Mouse (Mus musculus): ENCODE results near the gene Fkbp2. TPM values are rescaled to one million over a fixed set of nuclear protein-coding genes. Genes with fewer than 3 reads are reported as not detected.
A peak's percentile ranks its signal among the peaks of the same experiment; 100 is the strongest.

Gene Fkbp2
- 147 and 160 TPM in 2 replicates for polyA plus RNA-seq (2015; fragmentation: Nextera tagmentation; extraction: Ambion mirVana)

DNA sequence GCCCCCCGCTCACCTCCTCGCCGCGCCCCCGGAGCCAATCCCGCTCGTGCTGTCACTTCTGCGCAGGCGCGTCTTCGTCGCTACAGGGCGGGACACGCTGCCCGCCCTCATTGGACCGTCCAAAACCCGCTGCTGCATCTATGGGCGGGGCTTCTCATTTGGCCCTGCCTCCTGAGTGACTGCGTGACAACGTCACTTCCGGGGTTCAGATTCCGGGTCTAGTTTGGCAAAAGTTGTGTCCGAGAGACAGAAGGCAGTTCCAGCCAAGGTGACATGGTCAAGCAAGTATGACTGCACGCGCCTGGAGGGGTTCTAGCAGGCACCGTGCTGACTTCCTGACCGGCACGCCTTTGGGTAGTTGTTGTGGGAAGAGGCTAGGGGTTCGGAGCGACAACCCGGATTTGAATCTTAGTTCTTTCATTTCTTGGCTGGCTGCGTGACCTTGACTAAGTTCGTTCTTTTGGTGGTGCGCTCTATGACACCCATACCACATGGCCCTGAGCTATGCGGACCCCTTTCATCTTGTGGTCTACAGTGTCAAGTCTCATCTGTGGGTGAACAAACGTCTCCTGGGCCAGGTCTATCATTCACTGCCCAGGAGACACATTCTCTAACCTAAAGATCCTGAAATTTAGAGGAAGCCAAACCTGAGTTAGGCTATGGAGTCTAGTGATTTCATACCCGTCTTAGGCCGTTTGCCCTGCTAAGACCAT is at the start of gene Fkbp2:
TSS of gene Fkbp2 (minus strand) at position 121 of the 713 bp plus-strand sequence.
- Histone ChIP-seq H3K4me3 (peak within 1 kb of the TSS; percentile 70), H3K4me1 (replicated peaks) (peaks cover 47% of the 10 kb centered on the region), H3K27me3 (no peaks in the 10 kb centered on the region), H3K27ac (replicated peaks) (peak within 1 kb of the TSS; percentile 97), H3K36me3 (peaks cover 13% of the 10 kb centered on the region; the same call in 1 of the 2 replicates), H3K4me2 (peak within 1 kb of the TSS; percentile 87), H3K9me3 (no peaks in the 10 kb centered on the region), H3K9ac (peak within 1 kb of the TSS; percentile 78)
- ATAC-seq (ENCODE audit: low FRiP score, low read depth): peak; percentile 88
- 3% methylated on average over 38 of the region's 38 CpGs for WGBS

DNA sequence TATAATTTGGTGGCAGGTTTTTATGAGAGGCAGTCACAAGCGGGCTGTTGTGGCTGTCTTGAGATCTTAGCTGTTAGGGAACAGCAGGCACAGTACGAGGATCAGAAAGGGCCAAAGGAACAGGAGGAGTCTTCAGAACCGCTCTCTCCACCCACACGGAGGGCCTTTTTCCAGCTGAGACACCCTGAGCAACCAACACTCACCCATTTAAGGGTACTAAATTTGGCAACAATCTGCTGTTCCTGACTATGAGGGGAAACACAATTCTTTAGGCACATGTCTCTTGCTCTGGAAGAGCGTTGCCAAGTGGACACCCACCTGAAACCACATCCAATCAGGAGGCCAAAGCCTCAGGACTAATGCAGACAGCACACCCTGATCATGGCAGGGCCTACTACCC is 49.2 kb upstream of the Fkbp2 start:
- WGBS: 95% methylated on average over 5 of the region's 5 CpGs
- Histone ChIP-seq H3K36me3 (peaks cover 94% of the 10 kb centered on the region), H3K27ac (replicated peaks) (no peak overlapping the region), H3K4me3 (no peak overlapping the region), H3K4me1 (replicated peaks) (no peaks in the 10 kb centered on the region), H3K4me2 (no peak overlapping the region), H3K9me3 (no peaks in the 10 kb centered on the region), H3K27me3 (no peaks in the 10 kb centered on the region), H3K9ac (no peak overlapping the region)
- no peak for ATAC-seq (ENCODE audit: low FRiP score, low read depth)

GRCm38 (mm10) chr19:7020224-7020641 is 39.9 kb upstream of the Fkbp2 start:
- 0 out of 2 replicates have a peak overlapping the region, but pooled peaks have one; percentile 11 for H3K27ac ChIP-seq (replicated peaks)
- WGBS: 51% methylated on average over 3 of the region's 3 CpGs
- H3K9ac ChIP-seq: no peak overlapping the region
- no peaks in the 10 kb centered on the region for H3K27me3 ChIP-seq
- H3K9me3 ChIP-seq: no peaks in the 10 kb centered on the region
- no peak overlapping the region for H3K4me3 ChIP-seq
- peak; percentile 19; the same call in 1 of the 2 replicates for ATAC-seq (ENCODE audit: low FRiP score, low read depth)
- H3K36me3 ChIP-seq: peaks cover 60% of the 10 kb centered on the region
- H3K4me1 ChIP-seq (replicated peaks): no peaks in the 10 kb centered on the region
- H3K4me2 ChIP-seq: no peak overlapping the region

GRCm38 (mm10) chr19:7019191-7019590 is 38.9 kb upstream of the Fkbp2 start, which contains the start of gene Fermt3:
TSS of gene Fermt3 (minus strand) at chr19:7019469.
- Histone ChIP-seq H3K27ac (replicated peaks) (no peak within 1 kb of the TSS), H3K36me3 (peaks cover 49% of the 10 kb centered on the region), H3K4me2 (no peak within 1 kb of the TSS), H3K27me3 (no peaks in the 10 kb centered on the region), H3K4me3 (no peak within 1 kb of the TSS), H3K9ac (no peak within 1 kb of the TSS), H3K4me1 (replicated peaks) (no peaks in the 10 kb centered on the region), H3K9me3 (no peaks in the 10 kb centered on the region)
- 88% methylated on average over 5 of the region's 5 CpGs for WGBS
- no peak for ATAC-seq (ENCODE audit: low FRiP score, low read depth)

- no peak for ATAC-seq (ENCODE audit: low FRiP score, low read depth)
- WGBS: 86% methylated on average over 11 of the region's 11 CpGs
- H3K4me2 ChIP-seq: no peak overlapping the region
- no peaks in the 10 kb centered on the region for H3K4me1 ChIP-seq (replicated peaks)
- H3K27me3 ChIP-seq: no peaks in the 10 kb centered on the region
- H3K9me3 ChIP-seq: no peaks in the 10 kb centered on the region
- H3K4me3 ChIP-seq: no peak overlapping the region
- peaks cover 45% of the 10 kb centered on the region for H3K36me3 ChIP-seq
- H3K9ac ChIP-seq: no peak overlapping the region
- no peak overlapping the region for H3K27ac ChIP-seq (replicated peaks)
Measured at GRCm38 (mm10) chr19:7018546-7018945, 38.2 kb upstream of the Fkbp2 start.

DNA sequence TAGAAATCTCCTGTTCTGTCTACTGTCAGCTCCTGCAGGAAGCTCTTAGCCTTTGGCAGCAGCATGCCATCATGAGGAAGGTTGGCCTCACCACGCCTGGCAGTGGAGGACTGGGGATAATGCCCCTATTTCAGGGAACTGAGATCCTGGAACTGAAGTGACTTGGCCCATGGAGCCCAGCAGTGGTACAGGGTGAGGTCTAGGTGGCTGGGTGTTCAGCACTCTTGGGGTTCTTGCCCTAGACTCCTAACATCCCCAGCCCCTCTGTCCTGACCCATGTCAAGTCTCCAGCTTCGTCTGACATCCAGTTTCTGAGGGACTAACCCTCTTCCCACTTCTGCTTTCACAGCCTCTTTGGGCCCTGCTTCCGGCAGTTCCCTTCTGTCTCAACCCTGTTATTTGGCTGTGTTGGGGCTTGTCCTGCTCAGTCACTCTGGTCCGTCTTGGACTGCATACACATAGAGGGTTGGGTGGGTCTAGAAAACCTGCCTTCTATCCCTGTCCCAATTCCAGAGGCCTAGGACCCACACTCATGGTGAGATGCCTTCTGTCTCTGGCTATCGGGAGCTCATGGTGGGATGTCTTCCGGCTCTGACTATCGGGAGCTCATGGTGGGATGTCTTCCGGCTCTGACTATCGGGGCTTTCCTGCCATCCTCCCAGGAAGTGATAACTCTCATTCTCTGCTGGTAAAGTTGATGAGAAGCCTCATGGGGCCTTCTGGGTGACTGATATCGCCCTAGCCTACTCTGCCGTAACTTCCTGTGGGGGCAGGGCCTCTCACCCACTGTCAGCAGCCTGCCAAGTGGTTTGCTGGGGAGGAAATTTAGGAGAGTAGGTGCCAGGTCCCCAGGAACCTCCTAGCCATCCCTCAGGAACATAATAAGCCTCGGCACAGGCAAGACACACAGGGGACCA is 37.5 kb upstream of the Fkbp2 start:
- ATAC-seq (ENCODE audit: low FRiP score, low read depth): no peak
- no peak overlapping the region for H3K4me2 ChIP-seq
- no peaks in the 10 kb centered on the region for H3K4me1 ChIP-seq (replicated peaks)
- H3K9ac ChIP-seq: no peak overlapping the region
- H3K9me3 ChIP-seq: no peaks in the 10 kb centered on the region
- peaks cover 39% of the 10 kb centered on the region for H3K36me3 ChIP-seq
- no peak overlapping the region for H3K4me3 ChIP-seq
- no peak overlapping the region for H3K27ac ChIP-seq (replicated peaks)
- 88% methylated on average over 12 of the region's 12 CpGs for WGBS
- no peaks in the 10 kb centered on the region for H3K27me3 ChIP-seq

DNA sequence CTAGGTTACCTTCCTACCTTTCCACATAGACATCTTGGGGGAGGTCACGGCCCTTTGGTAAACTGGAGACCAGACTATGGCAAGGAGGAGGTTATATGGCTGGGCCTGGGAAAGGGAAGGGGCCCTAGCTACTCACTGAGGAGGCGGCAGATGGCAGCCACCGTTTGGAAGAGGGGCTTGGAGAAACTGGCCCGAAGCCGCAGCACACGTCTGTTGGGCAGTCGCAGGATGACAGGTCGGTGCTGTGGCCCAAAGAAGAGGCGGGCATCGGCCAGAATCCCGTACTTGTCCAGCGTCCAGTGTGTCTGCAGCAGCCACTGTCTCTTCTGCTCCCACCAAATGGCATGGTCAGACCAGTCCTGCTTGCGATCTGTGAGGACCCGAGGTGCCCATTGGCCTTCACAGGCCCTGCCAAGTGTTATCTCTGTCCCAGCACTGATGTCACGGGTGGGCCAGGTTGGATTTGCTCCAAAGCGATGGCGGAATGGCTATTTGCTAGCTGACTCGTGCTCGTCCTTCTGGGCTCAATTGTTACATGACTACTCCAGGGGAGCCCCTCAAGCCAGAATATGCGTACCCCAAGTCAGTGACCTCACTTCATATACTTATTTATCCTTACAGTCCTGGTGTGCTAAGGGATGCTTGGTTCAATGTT is 34.3 kb upstream of the Fkbp2 start:
- H3K4me3 ChIP-seq: no peak overlapping the region
- no peaks in the 10 kb centered on the region for H3K27me3 ChIP-seq
- no peak overlapping the region for H3K27ac ChIP-seq (replicated peaks)
- no peaks in the 10 kb centered on the region for H3K4me1 ChIP-seq (replicated peaks)
- no peak for ATAC-seq (ENCODE audit: low FRiP score, low read depth)
- 90% methylated on average over 18 of the region's 20 CpGs for WGBS
- peaks cover 8% of the 10 kb centered on the region for H3K36me3 ChIP-seq
- H3K9ac ChIP-seq: no peak overlapping the region
- H3K9me3 ChIP-seq: no peaks in the 10 kb centered on the region
- no peak overlapping the region for H3K4me2 ChIP-seq

DNA sequence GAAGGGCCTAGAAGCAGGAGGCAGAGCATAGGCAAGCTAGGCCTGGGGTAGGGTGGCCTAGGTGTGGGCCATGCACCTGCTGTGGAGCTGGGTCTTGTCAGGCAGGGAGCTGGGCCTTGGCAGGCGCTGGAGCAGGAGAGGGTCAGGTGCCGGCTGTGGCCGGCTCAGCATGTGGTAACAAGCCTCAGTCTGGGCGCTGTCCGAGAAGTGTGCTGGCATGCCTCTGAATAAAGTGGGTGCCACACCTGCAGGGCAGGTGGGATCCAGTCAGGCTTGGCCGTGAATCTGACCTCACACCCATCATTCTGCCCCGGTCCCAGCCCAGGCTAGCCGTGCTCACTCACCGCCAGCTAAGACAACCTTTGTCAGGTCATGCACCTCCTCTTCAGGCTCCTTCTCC is 33.7 kb upstream of the Fkbp2 start:
- H3K9ac ChIP-seq: no peak overlapping the region
- no peak overlapping the region for H3K27ac ChIP-seq (replicated peaks)
- no peak overlapping the region for H3K4me2 ChIP-seq
- no peaks in the 10 kb centered on the region for H3K4me1 ChIP-seq (replicated peaks)
- no peak overlapping the region for H3K4me3 ChIP-seq
- peaks cover 1% of the 10 kb centered on the region; the same call in 1 of the 2 replicates for H3K36me3 ChIP-seq
- ATAC-seq (ENCODE audit: low FRiP score, low read depth): no peak
- H3K9me3 ChIP-seq: no peaks in the 10 kb centered on the region
- no peaks in the 10 kb centered on the region for H3K27me3 ChIP-seq
- 87% methylated on average over 9 of the region's 9 CpGs for WGBS

GRCm38 (mm10) chr19:7012426-7012825 is 32.1 kb upstream of the Fkbp2 start:
- H3K36me3 ChIP-seq: no peaks in the 10 kb centered on the region
- H3K4me3 ChIP-seq: no peak overlapping the region
- ATAC-seq (ENCODE audit: low FRiP score, low read depth): no peak
- H3K9ac ChIP-seq: no peak overlapping the region
- H3K27ac ChIP-seq (replicated peaks): no peak overlapping the region
- H3K4me1 ChIP-seq (replicated peaks): no peaks in the 10 kb centered on the region
- WGBS: 82% methylated on average over 4 of the region's 4 CpGs
- no peaks in the 10 kb centered on the region for H3K27me3 ChIP-seq
- no peaks in the 10 kb centered on the region for H3K9me3 ChIP-seq
- H3K4me2 ChIP-seq: no peak overlapping the region

- Histone ChIP-seq H3K9me3 (no peaks in the 10 kb centered on the region), H3K4me2 (no peak overlapping the region), H3K27me3 (no peaks in the 10 kb centered on the region), H3K4me3 (no peak overlapping the region), H3K27ac (replicated peaks) (no peak overlapping the region), H3K36me3 (no peaks in the 10 kb centered on the region), H3K4me1 (replicated peaks) (no peaks in the 10 kb centered on the region), H3K9ac (no peak overlapping the region)
- no peak for ATAC-seq (ENCODE audit: low FRiP score, low read depth)
- 86% methylated on average over 9 of the region's 9 CpGs for WGBS
Measured at GRCm38 (mm10) chr19:7006892-7007593, 26.7 kb upstream of the Fkbp2 start.

DNA sequence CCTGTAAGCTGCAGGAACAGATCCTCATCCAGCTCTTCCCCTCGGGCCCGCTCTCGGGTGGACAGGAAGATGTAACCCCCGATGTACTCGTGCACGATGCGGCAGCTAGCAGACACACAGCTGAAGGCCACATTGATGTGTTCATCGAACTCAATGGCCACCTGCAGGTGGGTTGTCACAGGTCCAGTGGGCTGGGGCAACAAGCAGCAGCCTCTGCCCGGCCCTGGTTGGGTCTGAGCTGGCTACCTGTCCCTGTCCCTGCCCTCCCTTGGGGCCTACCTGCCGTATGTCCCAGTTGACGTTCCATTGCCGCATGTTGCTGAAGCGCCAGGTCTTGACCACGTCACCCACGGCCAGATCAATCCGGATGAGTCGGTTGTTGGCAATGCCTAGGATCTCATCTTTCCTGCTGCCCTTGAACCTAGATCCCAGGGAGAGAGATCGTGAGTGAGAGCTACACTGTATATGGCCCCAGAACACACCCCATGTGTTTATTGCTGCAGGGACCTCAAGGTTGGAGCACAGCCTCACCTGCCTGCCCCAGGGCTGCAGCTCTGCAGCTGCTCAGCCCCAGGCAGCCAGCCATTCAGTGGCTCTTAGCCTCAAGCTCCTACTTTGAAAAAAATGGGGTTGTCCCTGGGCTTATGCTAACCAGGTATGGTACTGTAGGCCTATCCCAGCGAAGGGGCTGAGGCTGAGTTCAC is 19.2 kb upstream of the Fkbp2 start:
- H3K27ac ChIP-seq (replicated peaks): no peak overlapping the region
- H3K36me3 ChIP-seq: peaks cover 18% of the 10 kb centered on the region
- 93% methylated on average over 19 of the region's 19 CpGs for WGBS
- no peaks in the 10 kb centered on the region for H3K27me3 ChIP-seq
- peaks cover 31% of the 10 kb centered on the region for H3K4me1 ChIP-seq (replicated peaks)
- no peaks in the 10 kb centered on the region for H3K9me3 ChIP-seq
- no peak for ATAC-seq (ENCODE audit: low FRiP score, low read depth)
- H3K9ac ChIP-seq: no peak overlapping the region
- no peak overlapping the region for H3K4me3 ChIP-seq
- no peak overlapping the region for H3K4me2 ChIP-seq

Data from hindbrain, embryonic 15.5 days (tissue).